Comparison of ENCODE assay signal across 1 mouse cellular context in genomic region chr11:86807001-86807477, GRCm38 (mm10).
TF ChIP-seq lines count a peak whose summit lies in the region.

No protein-coding gene starts in this region.

TF ChIP-seq in CH12.LX, 34 proteins besides CTCF, POLR2A, EP300 and RAD21:
- no peak for TF ChIP-seq CHD2 (IDR thresholded peaks at IDR 0.05; ENCODE audit: low read length)
- TF ChIP-seq MXI1 (IDR thresholded peaks at IDR 0.05; ENCODE audit: low read depth, low read length), result 0 out of 2 replicates have a peak, but pooled peaks have one; percentile 20
- no peak for TF ChIP-seq ZMIZ1 (IDR thresholded peaks at IDR 0.05; ENCODE audit: low read depth, low read length)
